Mouse (Mus musculus) gastrocnemius, postnatal 25 days (tissue): ENCODE measurements around the gene Ddx58. TPM values are rescaled to one million over a fixed set of nuclear protein-coding genes. Genes with fewer than 3 reads are reported as not detected.

Experiments used
- DNase-seq: peaks from one replicate; pipeline ENCODE4 v3.0.0; 2022
- total RNA-seq, 2 experiments: library from RNA; stranded (reverse); gene quantifications; 1 replicate in 1 of 2; 2 replicates in 1 of 2; pipeline ENCODE4 v1.2.3; 2021

The Ddx58 gene
- total RNA-seq, 2 experiments from 2014 or later = 2.1 to 3.5 TPM

DNA sequence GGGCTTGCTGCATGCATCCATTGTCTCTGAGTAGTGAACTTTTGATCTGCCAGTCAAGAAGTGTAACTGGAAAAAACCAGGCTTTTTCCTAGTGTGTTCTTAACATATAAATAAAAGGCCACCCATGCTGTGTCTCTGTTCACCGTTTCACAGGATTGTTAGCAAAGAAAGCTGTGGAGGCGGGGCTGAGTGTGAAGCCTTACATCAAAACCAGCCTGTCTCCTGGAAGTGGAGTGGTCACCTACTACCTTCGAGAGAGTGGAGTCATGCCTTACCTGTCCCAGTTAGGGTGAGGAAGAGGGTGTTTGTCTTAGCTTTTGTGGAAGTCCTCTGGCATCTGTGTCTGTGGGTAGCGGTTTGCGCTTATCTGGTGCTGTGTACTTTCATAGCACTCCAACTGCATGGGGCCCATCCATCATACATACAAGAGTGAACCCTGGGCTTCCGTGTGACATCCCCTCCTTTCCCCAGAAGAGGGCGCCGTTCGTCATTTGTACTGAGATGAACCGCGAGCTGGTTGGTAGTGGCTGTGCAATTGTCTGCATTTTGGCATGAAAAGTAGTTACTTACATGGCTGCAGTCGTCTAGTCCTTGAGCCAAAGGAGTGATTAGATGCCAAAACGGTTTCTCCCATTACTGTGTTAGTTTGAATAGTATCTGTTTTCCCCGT is 56.8 kb downstream of the Ddx58 start:
- DNase-seq = no peak

DNA sequence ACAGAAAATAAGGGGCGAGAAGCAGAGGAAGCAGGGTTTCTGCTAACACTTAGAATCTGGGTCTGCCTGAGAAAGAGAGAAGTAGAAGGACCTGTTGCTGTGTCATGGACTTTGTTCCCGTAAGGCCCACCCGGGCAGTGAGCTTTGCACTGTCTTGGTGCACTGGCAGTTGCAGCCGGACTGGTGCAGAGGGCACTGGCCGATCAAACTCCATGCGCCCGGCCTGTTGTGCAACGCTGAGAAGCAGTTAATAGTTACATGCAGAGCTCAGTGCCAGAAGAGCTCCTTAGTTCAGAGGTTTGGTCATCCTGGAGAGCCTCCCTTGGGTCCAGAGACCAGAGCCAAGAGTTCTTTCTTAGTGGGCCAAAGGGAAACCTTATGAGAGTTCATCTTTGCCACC is 57.9 kb downstream of the Ddx58 start:
- no peak for DNase-seq

DNA sequence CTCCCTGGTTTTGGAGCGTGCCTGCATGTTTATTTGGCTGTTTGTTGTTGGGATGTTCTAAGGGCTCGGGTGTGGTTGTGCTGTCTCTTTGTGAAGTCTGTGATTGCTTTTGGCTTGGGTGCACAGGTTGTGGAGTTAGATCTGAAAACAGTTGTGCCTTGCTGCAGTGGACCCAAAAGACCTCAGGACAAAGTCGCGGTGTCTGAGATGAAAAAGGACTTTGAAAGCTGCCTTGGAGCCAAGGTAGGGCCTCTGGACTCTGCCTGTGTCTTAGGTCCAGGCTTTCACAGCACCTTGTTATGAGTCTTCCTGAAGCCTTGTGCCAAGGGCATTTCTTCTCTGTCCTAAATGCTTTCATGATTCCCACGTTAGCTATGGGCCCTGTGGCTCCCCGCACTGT is 59.6 kb downstream of the Ddx58 start:
- DNase-seq = no peak

DNA sequence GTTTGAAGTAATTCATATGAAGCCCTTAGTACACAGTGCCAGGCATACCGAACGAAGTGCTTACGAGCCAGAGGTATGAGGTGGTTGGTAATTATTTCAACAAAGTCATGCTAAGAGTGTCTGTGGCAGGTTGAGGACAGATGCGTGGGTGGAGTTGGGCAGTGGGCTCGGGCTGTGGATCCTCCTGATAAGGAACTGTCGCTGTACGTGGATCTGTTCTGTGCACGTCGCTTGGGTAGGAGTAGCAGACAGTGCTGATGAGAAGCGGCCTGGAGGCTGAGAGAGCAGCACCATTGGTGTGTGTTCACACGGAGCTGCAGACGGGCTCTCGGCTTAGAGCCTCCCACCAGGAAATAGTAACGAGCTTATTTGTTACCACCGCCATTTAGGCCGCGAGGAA is 61.0 kb downstream of the Ddx58 start:
- no peak for DNase-seq

DNA sequence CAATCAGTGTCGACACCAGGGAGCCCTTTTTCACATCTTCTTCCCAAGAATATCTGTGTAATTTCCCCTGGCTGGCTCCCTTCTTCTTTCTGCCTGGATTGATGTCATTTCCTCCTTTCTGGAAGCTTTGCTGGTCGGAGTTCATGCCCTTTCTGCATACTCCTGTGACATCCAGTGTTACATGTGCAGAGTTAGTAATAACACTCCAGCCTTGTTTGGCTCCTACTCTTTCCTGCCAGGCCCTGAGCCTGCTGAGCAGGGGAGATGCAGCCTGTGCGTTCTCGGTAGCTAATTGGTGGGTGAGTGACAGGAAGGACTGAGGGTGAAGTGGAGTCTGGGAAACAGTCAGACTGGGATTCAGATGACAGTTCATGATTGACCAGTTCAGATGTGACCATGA is 65.3 kb downstream of the Ddx58 start:
- no peak for DNase-seq

DNA sequence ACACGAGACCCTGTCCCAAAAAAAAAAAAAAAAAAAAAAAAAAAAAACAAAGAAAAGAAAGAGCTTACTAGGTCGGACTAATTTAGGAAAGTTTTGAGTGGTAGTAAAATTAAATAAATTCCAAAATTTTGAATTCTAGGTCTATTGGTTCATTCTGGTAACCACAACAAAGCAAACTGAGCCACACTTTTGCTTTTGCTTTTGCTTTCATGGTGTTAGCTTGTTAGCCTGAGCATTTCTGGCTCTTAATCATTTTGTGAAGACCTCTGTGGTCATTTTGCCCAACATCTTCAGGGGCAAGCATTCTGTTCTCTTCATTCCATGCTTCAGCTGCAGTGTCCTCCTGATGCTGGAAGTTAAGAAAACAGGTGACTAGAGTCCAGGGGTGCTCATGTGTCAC is 67.3 kb downstream of the Ddx58 start:
- DNase-seq = no peak

DNA sequence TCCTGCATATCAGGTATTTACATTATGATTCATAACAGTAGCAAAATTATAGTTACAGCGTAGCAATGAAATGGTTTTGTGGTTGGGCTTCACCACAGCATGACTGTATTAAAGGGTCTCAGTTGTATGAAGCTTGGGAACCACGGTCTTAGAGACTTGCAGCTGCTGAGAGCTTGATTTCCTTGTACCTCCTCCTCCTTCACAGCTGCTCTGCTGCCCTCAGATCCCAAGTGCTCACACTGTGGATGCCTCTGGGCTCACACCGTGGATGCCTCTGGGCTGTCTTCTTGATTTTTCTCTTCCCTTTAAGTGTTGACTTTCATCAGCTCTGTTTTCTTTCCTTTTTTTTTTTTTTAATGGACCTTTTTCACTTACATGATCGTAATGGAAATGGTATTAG is 68.2 kb downstream of the Ddx58 start:
- no peak for DNase-seq

DNA sequence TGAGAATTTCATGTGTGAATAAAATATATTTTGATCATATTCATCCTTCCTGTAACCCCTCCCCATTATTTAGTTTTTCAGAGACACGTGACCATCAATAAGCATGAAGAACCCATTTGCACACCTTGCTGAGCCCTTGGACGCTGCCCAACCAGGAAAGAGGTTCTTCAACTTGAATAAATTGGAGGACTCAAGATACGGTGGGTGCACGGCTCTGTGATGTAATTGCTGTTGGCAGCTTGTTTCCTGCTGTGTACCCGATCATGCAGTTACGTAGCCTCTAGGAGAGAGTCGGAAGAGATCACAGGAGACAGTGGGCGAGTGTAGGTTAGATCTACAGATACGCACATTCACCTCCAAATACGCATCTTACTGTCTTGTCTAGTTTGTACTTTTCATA is 76.0 kb downstream of the Ddx58 start:
- DNase-seq = no peak

DNA sequence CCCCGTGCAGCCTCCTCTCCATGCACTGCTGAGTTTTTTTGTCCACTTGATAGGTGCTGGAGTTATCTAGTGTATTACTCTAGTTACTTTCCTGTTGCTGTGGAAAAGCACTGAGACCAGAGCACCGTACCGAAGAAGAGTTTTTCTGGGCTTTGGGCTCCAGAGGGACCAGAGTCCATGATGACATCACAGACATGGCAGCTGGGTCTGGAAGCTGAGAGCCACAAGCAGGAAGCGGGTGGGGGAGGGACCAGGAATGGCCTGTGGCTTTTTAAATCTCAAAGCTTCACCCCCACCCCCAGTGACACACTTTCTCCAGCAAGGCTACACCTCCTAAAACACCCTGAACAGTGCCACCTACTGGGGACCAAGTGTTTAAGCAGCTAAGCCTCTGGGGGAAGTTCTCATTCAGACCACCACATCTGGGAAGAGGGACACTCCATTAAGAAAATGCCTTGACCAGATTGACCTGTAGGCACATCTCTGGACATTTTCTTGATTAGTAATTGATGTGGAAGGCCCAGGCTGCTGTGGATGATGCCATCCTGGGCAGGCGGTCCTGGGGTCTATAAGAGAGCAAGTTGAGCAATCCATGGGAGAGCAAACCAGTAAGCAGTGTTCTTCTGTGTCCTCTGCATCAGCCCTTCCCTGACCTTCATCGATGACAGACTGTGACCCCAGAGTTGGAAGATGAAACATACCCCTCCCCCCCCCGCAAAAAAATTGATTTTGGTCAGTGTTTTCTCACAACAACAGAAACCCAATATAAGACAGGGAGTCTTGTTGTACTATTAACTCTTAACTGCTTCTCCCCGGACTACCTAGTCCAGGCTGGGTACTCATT is 78.8 kb downstream of the Ddx58 start:
- no peak for DNase-seq

DNA sequence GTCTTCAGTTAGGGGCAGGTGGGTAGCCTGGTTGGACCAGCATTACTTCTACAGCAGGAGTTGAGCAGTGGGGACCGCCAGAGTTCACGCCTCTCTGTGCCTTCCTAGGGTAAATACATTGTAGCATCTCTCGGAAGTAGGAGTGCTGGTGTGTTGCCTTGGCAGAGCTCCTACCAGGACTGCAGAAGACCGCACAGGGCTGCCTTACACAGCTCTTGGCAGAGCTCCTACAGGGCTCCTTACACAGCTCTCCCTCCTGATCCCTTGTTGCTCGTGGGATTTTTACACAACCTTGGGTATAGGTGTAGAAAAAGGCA is 81.4 kb downstream of the Ddx58 start:
- no peak for DNase-seq

DNA sequence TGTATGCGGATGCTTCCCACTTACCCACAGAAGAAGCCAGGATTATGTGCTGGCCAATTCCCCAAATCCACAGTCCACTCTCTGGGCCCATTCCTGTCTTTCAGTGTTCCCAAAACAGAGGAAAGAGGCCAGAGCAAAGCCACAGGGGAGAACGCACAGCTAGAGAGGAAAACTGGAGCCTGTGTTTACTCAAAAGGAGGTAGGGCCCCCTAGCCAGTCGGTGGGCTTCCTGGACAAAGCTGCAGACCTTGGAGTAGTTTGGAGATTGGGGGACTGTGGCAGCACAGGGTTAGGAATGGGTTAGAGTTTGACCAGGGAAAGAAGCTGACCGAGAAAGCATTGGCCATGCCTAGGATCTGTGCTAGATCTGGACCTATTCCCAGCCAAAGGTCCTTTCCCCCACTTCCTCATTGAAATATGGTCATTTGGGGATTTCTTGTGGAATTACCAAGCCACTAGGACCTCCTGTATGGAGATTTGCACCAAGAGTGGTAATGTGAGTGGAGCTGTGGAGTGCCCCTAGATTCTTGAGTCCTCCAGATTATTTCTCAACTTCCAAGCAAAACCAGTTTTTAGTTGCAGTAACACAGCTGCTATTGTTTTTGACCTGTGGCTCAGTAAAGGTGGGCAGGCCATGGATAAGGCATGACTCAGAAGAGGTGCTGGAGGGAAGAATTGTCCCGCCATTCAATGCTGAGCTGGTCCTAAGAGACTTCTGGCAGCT is 82.0 kb downstream of the Ddx58 start:
- no peak for DNase-seq

DNA sequence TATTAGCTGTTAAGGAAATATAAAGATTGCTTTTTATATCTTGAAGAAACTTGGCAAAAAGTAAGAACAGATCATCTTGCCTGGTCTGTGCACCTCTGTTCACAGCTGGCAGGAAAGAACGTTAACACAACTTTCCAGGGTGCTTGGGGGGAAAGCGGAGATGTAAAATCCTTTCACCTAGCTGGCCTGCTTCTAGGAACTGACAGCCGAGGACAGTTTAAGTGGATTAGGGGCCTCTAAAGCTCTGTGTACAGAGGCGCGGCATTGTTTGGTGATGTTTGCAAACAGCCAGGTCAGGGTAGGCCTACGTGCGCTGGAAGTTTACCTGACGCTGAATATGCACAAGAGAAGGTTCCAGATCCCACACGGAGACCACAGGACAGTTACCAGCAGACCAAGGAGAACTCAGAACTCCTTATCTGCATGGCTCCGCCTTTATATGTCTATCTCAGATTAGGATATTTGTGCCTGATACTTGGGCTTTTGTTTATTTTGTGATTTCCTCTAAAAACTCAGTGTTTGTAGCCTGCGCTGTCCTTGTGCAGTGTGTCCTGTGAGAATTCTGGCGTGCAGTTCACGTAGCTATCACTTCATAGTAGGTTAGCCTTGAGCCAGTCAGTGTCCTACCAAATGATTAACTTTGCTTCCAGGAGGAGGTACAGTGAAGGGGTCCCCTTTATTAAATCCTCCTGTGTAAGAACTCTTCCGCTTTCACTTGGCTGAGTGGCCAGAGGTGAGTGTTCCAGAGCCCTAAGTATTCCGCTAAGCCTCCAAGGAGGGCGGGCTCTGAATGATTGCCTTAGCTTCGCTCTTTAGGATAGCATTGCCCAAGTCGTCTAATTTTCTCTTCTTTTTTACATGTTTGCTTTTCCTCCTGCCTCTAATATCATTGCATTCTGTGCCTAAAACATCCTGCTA is 82.8 kb downstream of the Ddx58 start:
- DNase-seq = no peak

DNA sequence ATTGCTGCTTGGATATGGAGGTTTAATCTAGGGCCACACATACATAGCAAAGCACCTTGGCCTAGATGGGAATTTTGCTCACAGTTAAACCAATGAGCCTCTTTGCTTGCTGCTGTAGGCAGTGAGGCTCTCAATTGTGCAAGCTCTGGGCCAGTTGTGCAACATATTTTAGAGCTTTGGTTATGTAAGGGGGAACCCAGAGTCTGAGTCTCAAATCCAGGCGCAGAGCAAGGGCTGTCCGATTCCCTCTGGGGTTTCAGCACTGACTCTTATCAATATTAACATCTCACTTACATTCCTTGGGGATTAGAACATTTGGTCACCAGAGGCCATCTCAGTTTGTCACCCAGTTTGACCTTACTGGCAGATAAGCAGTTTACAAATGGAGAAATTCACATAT is 83.5 kb downstream of the Ddx58 start:
- peak; percentile 25 for DNase-seq

DNA sequence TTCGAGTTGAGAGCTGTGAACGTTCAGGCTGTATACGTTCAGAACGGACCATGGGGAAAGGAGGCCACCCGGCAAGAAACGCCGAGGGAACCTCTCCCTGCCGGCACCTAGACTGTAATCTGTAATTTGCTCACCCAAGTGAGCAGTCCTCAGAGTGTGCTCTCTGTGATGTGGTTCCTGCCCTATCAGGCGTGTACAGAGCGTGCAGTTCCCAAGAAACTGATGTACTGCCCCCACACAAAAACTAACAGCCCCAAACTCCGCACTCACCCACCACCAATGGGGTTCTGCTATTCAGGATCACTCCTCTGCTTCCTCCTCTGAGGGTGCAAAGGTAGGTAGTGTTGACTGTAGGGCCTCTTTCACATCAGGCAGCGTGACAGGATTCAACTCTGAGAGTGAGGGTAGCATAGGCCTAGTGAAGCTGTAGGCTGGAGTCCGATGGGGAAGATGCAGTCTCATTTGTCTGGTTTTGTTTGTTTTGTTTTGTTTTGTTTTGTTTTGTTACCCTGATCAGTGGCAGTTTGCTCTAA is 84.1 kb downstream of the Ddx58 start:
- DNase-seq = no peak

DNA sequence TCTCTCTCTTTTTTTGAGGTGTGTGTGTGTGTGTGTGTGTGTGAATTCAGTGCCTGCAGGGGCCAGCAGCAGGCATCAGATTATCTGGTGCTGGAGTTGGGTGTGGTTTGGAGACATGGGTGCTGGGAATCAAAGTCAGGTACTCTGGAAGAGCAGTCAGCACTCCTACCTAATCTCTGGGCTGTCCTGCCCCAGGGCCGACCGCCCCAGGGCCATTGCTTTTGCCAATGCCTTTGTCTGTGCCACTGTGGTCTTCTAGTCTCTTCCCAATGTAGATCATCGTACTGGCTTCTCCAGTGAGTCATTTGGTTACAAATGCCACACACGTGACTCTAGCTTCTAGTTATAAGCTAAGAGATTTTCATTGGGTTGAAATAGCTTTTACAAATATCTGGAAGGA is 84.9 kb downstream of the Ddx58 start:
- DNase-seq = no peak

Other genes with a start within 250 kb of the Ddx58 start
- gene Aco1, start 96.7 kb downstream of the Ddx58 start, total RNA-seq = 10 to 100 TPM; 16.1 to 21.7 TPM
- 10 to 100 TPM; 42.3 to 45.2 TPM for gene Smim27, start 29.8 kb upstream of the Ddx58 start, total RNA-seq
- 1 to 10 TPM; 7.0 to 7.4 TPM for gene Topors, start 30.0 kb upstream of the Ddx58 start, total RNA-seq
- gene Ndufb6, start 39.6 kb upstream of the Ddx58 start, total RNA-seq = 100 to 1,000 TPM; 276 to 279 TPM
- not detected for gene Tmem215, start 232.4 kb upstream of the Ddx58 start, total RNA-seq